Mouse (Mus musculus) embryonic facial prominence, embryonic 15.5 days (tissue): ENCODE measurements around the gene Sult5a1. TPM values are rescaled to one million over a fixed set of nuclear protein-coding genes. Genes with fewer than 3 reads are reported as not detected.

Source experiments
- ATAC-seq: fragments of 200-750 bp; cut with Nextera tagmentation; 2 replicates; pipeline ENCODE4 v1.8.0; 2017; ENCODE audit warnings: low read depth, moderate TSS enrichment; ENCODE audit not compliant: insufficient number of reproducible peaks, low FRiP score, low TSS enrichment
- H3K27ac ChIP-seq: fragments of 300-500 bp; sonication (generic); replicated peaks from 2 replicates; pipeline ENCODE4 v1.5.1; 2015; ENCODE audit warnings: mild to moderate bottlenecking, inconsistent platforms
- H3K27me3 ChIP-seq: fragments of 300-500 bp; sonication (generic); 2 replicates; pipeline ENCODE4 v1.6.1; 2015; ENCODE audit warnings: inconsistent platforms
- H3K36me3 ChIP-seq: fragments of 300-500 bp; sonication (generic); 2 replicates; pipeline ENCODE4 v1.6.1; 2015; ENCODE audit warnings: mild to moderate bottlenecking, inconsistent platforms
- H3K4me1 ChIP-seq: fragments of 300-500 bp; sonication (generic); 2 replicates; pipeline ENCODE4 v1.6.1; 2015; ENCODE audit warnings: inconsistent platforms
- H3K4me2 ChIP-seq: fragments of 300-500 bp; sonication (generic); replicated peaks from 2 replicates; pipeline ENCODE4 v1.6.1; 2015; ENCODE audit warnings: mild to moderate bottlenecking, inconsistent platforms
- H3K4me3 ChIP-seq: fragments of 300-500 bp; sonication (generic); replicated peaks from 2 replicates; pipeline ENCODE4 v1.5.1; 2015; ENCODE audit warnings: mild to moderate bottlenecking, inconsistent platforms
- H3K9ac ChIP-seq: fragments of 300-500 bp; sonication (generic); 2 replicates; pipeline ENCODE4 v1.6.1; 2015; ENCODE audit warnings: inconsistent platforms
- H3K9me3 ChIP-seq: fragments of 300-500 bp; sonication (generic); replicated peaks from 2 replicates; pipeline ENCODE4 v1.6.1; 2016; ENCODE audit warnings: inconsistent platforms
- WGBS: fragments of 180-500 bp; shearing (Covaris S2); methylation state at CpG from one replicate; pipeline ENCODE4 v1.1.7; 2015; 5-methylcytosine and 5-hydroxymethylcytosine counted together
- polyA plus RNA-seq: library from polyadenylated mRNA; unstranded; fragments of >200 nt; fragmentation: Nextera tagmentation; extraction: Ambion mirVana; gene quantifications from 2 replicates; pipeline ENCODE4 v1.2.1, GENCODE M21; 2015

Gene Sult5a1
- polyA plus RNA-seq, 1 experiment from 2014 or later = 47.8 TPM

- Histone ChIP-seq H3K4me3 (no peak overlapping the region), H3K36me3 (no peaks in the 10 kb centered on the region), H3K27ac (peak overlapping the region; percentile 48; the same call in 1 of the 2 replicates), H3K4me1 (peaks cover 40% of the 10 kb centered on the region), H3K9me3 (no peaks in the 10 kb centered on the region), H3K27me3 (no peaks in the 10 kb centered on the region), H3K4me2 (no peak overlapping the region), H3K9ac (no peak overlapping the region)
- WGBS = 22% methylated on average over 7 of the region's 7 CpGs
- no peak for ATAC-seq
Measured at GRCm38 (mm10) chr8:123135406-123135805, 22.7 kb downstream of the Sult5a1 start.

GRCm38 (mm10) chr8:123134149-123134713 lies 23.9 kb downstream of the Sult5a1 start:
- Histone ChIP-seq H3K27me3 (no peaks in the 10 kb centered on the region), H3K27ac (no peak overlapping the region), H3K4me1 (peaks cover 39% of the 10 kb centered on the region), H3K4me2 (no peak overlapping the region), H3K9me3 (no peaks in the 10 kb centered on the region), H3K9ac (no peak overlapping the region), H3K36me3 (no peaks in the 10 kb centered on the region), H3K4me3 (no peak overlapping the region)
- no peak for ATAC-seq
- WGBS = 84% methylated on average over 11 of the region's 11 CpGs

GRCm38 (mm10) chr8:123132953-123133352 lies 25.2 kb downstream of the Sult5a1 start:
- Histone ChIP-seq H3K4me3 (no peak overlapping the region), H3K27me3 (no peaks in the 10 kb centered on the region), H3K9ac (no peak overlapping the region), H3K4me2 (no peak overlapping the region), H3K9me3 (no peaks in the 10 kb centered on the region), H3K27ac (no peak overlapping the region), H3K4me1 (peaks cover 28% of the 10 kb centered on the region), H3K36me3 (no peaks in the 10 kb centered on the region)
- ATAC-seq = no peak
- 92% methylated on average over 2 of the region's 2 CpGs for WGBS

- H3K4me1 ChIP-seq = peaks cover 21% of the 10 kb centered on the region
- H3K36me3 ChIP-seq = no peaks in the 10 kb centered on the region
- ATAC-seq = no peak
- H3K9ac ChIP-seq = no peak overlapping the region
- no peaks in the 10 kb centered on the region for H3K9me3 ChIP-seq
- H3K4me3 ChIP-seq = no peak overlapping the region
- H3K4me2 ChIP-seq = no peak overlapping the region
- 62% methylated on average over 9 of the region's 9 CpGs for WGBS
- 0 out of 2 replicates have a peak overlapping the region, but pooled peaks have one; percentile 19 for H3K27ac ChIP-seq
- no peaks in the 10 kb centered on the region for H3K27me3 ChIP-seq
Measured at GRCm38 (mm10) chr8:123131041-123131440, 27.1 kb downstream of the Sult5a1 start.

- Histone ChIP-seq H3K36me3 (no peaks in the 10 kb centered on the region), H3K27me3 (no peaks in the 10 kb centered on the region), H3K9me3 (no peaks in the 10 kb centered on the region), H3K4me3 (no peak overlapping the region), H3K9ac (no peak overlapping the region), H3K4me1 (peaks cover 20% of the 10 kb centered on the region), H3K27ac (no peak overlapping the region), H3K4me2 (no peak overlapping the region)
- ATAC-seq = no peak; the same call in 1 of the 2 replicates
- 10% methylated on average over 19 of the region's 19 CpGs for WGBS
Measured at GRCm38 (mm10) chr8:123126193-123126816, 31.8 kb downstream of the Sult5a1 start.

- H3K9me3 ChIP-seq = no peaks in the 10 kb centered on the region
- 81% methylated on average over 5 of the region's 5 CpGs for WGBS
- H3K27me3 ChIP-seq = peaks cover 23% of the 10 kb centered on the region
- ATAC-seq = no peak
- no peak overlapping the region for H3K9ac ChIP-seq
- H3K4me3 ChIP-seq = no peak overlapping the region
- no peaks in the 10 kb centered on the region for H3K36me3 ChIP-seq
- no peak overlapping the region for H3K27ac ChIP-seq
- peaks cover 27% of the 10 kb centered on the region for H3K4me1 ChIP-seq
- no peak overlapping the region for H3K4me2 ChIP-seq
Measured at GRCm38 (mm10) chr8:123122670-123123069, 35.4 kb downstream of the Sult5a1 start.

- Histone ChIP-seq H3K4me3 (no peak overlapping the region), H3K27ac (no peak overlapping the region), H3K9ac (no peak overlapping the region), H3K9me3 (no peaks in the 10 kb centered on the region), H3K27me3 (peaks cover 29% of the 10 kb centered on the region), H3K4me1 (peaks cover 33% of the 10 kb centered on the region), H3K4me2 (no peak overlapping the region), H3K36me3 (no peaks in the 10 kb centered on the region)
- no peak for ATAC-seq
- 55% methylated on average over 9 of the region's 9 CpGs for WGBS
Measured at GRCm38 (mm10) chr8:123122059-123122458, 36.1 kb downstream of the Sult5a1 start.

GRCm38 (mm10) chr8:123117744-123118143 lies 40.4 kb downstream of the Sult5a1 start:
- ATAC-seq = no peak
- Histone ChIP-seq H3K4me3 (peak overlapping the region; percentile 43), H3K9me3 (no peaks in the 10 kb centered on the region), H3K36me3 (no peaks in the 10 kb centered on the region), H3K27me3 (peaks cover 44% of the 10 kb centered on the region), H3K9ac (0 out of 2 replicates have a peak overlapping the region, but pooled peaks have one; percentile 15), H3K4me2 (peak overlapping the region; percentile 75), H3K4me1 (peaks cover 28% of the 10 kb centered on the region), H3K27ac (no peak overlapping the region)
- 3% methylated on average over 17 of the region's 17 CpGs for WGBS

GRCm38 (mm10) chr8:123117127-123117731 lies 40.9 kb downstream of the Sult5a1 start, which contains the start of gene Cpne7:
Cpne7 (plus strand) TSS chr8:123117374.
- H3K27ac ChIP-seq = no peak within 1 kb of the TSS
- peaks cover 28% of the 10 kb centered on the region for H3K4me1 ChIP-seq
- under 1% methylated on average over 45 of the region's 51 CpGs for WGBS
- H3K4me2 ChIP-seq = peak within 1 kb of the TSS; percentile 75
- no peaks in the 10 kb centered on the region for H3K9me3 ChIP-seq
- no peaks in the 10 kb centered on the region for H3K36me3 ChIP-seq
- H3K9ac ChIP-seq = peak within 1 kb of the TSS; percentile 15; the same call in 1 of the 2 replicates
- H3K4me3 ChIP-seq = peak within 1 kb of the TSS; percentile 43
- ATAC-seq = no peak
- peaks cover 44% of the 10 kb centered on the region for H3K27me3 ChIP-seq

GRCm38 (mm10) chr8:123114644-123115043 lies 43.5 kb downstream of the Sult5a1 start:
- no peaks in the 10 kb centered on the region for H3K9me3 ChIP-seq
- ATAC-seq = no peak
- WGBS = 42% methylated on average over 3 of the region's 3 CpGs

GRCm38 (mm10) chr8:123113908-123114469 lies 44.1 kb downstream of the Sult5a1 start:
- H3K9ac ChIP-seq = no peak overlapping the region; the same call in 1 of the 2 replicates

More at GRCm38 (mm10) chr8:123114644-123115043, 43.5 kb downstream of the Sult5a1 start:
- Histone ChIP-seq H3K36me3 (no peaks in the 10 kb centered on the region), H3K27me3 (peaks cover 41% of the 10 kb centered on the region), H3K4me2 (no peak overlapping the region), H3K4me3 (no peak overlapping the region), H3K27ac (no peak overlapping the region), H3K9ac (no peak overlapping the region), H3K4me1 (peaks cover 35% of the 10 kb centered on the region)

More at GRCm38 (mm10) chr8:123113908-123114469, 44.1 kb downstream of the Sult5a1 start:
- Histone ChIP-seq H3K4me3 (no peak overlapping the region), H3K4me2 (no peak overlapping the region), H3K36me3 (no peaks in the 10 kb centered on the region), H3K9me3 (no peaks in the 10 kb centered on the region), H3K27ac (no peak overlapping the region), H3K4me1 (peaks cover 35% of the 10 kb centered on the region), H3K27me3 (peaks cover 35% of the 10 kb centered on the region)
- WGBS = 48% methylated on average over 2 of the region's 2 CpGs
- 0 out of 2 replicates have a peak, but pooled peaks have one; percentile 27 for ATAC-seq
